Mouse (Mus musculus): ENCODE measurements around the gene Acox2.

- no peak for TF ChIP-seq CTCF (IDR thresholded peaks at IDR 0.05; ENCODE audit: borderline replicate concordance, insufficient read depth, low read length)
- no peak for TF ChIP-seq POLR2A (IDR thresholded peaks at IDR 0.05; ENCODE audit: low read depth, low read length)
These were observed 46.2 kb downstream of the Acox2 start for GRCm38 (mm10) chr14:8212996-8213395.

All from embryonic fibroblast, embryonic 13.5 days (primary cell).